Mouse (Mus musculus) embryonic facial prominence, embryonic 15.5 days (tissue): ENCODE data around the gene Ldb2. TPM values are rescaled to one million over a fixed set of nuclear protein-coding genes. Genes with fewer than 3 reads are reported as not detected.

Experiments used
- ATAC-seq: fragments of 200-750 bp; cut with Nextera tagmentation; 2 replicates; pipeline ENCODE4 v1.8.0; 2017; ENCODE audit warnings: low read depth, moderate TSS enrichment; ENCODE audit not compliant: insufficient number of reproducible peaks, low FRiP score, low TSS enrichment
- H3K27ac ChIP-seq: fragments of 300-500 bp; sonication (generic); replicated peaks from 2 replicates; pipeline ENCODE4 v1.5.1; 2015; ENCODE audit warnings: mild to moderate bottlenecking, inconsistent platforms
- H3K27me3 ChIP-seq: fragments of 300-500 bp; sonication (generic); 2 replicates; pipeline ENCODE4 v1.6.1; 2015; ENCODE audit warnings: inconsistent platforms
- H3K36me3 ChIP-seq: fragments of 300-500 bp; sonication (generic); 2 replicates; pipeline ENCODE4 v1.6.1; 2015; ENCODE audit warnings: mild to moderate bottlenecking, inconsistent platforms
- H3K4me1 ChIP-seq: fragments of 300-500 bp; sonication (generic); 2 replicates; pipeline ENCODE4 v1.6.1; 2015; ENCODE audit warnings: inconsistent platforms
- H3K4me2 ChIP-seq: fragments of 300-500 bp; sonication (generic); replicated peaks from 2 replicates; pipeline ENCODE4 v1.6.1; 2015; ENCODE audit warnings: mild to moderate bottlenecking, inconsistent platforms
- H3K4me3 ChIP-seq: fragments of 300-500 bp; sonication (generic); replicated peaks from 2 replicates; pipeline ENCODE4 v1.5.1; 2015; ENCODE audit warnings: mild to moderate bottlenecking, inconsistent platforms
- H3K9ac ChIP-seq: fragments of 300-500 bp; sonication (generic); 2 replicates; pipeline ENCODE4 v1.6.1; 2015; ENCODE audit warnings: inconsistent platforms
- H3K9me3 ChIP-seq: fragments of 300-500 bp; sonication (generic); replicated peaks from 2 replicates; pipeline ENCODE4 v1.6.1; 2016; ENCODE audit warnings: inconsistent platforms
- WGBS: fragments of 180-500 bp; shearing (Covaris S2); methylation state at CpG from one replicate; pipeline ENCODE4 v1.1.7; 2015; 5-methylcytosine and 5-hydroxymethylcytosine counted together
- polyA plus RNA-seq: library from polyadenylated mRNA; unstranded; fragments of >200 nt; fragmentation: Nextera tagmentation; extraction: Ambion mirVana; gene quantifications from 2 replicates; pipeline ENCODE4 v1.2.1, GENCODE M21; 2015

Ldb2 gene
- polyA plus RNA-seq, 1 experiment from 2014 or later: 45.6 TPM

DNA sequence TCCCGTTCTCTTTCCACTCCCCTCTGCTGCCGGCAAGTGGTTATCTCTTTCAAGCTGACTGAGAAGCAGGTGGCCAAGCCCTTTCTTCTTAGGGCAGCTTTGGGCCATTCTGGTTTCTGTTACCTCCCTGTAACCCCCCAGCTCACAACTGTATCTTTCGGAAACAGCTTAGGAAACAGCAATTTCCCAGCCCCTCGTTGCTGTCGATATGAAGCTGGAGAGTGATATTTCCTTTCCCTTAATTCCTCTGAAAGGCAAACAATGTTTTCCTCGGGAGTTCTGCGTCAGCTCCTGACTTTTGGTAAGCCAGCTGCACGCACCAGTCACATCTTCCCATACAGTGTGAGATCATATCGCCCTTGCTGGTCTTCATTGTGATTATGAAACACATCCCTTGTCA is 305.3 kb downstream of the Ldb2 start:
- ATAC-seq: no peak
- H3K9ac ChIP-seq: no peak overlapping the region
- no peaks in the 10 kb centered on the region for H3K36me3 ChIP-seq
- no peaks in the 10 kb centered on the region for H3K9me3 ChIP-seq
- H3K4me3 ChIP-seq: no peak overlapping the region
- no peak overlapping the region for H3K27ac ChIP-seq
- H3K27me3 ChIP-seq: no peaks in the 10 kb centered on the region
- H3K4me2 ChIP-seq: no peak overlapping the region
- 66% methylated on average over 9 of the region's 9 CpGs for WGBS
- no peaks in the 10 kb centered on the region for H3K4me1 ChIP-seq

GRCm38 (mm10) chr5:44491526-44491925 is 308.0 kb downstream of the Ldb2 start:
- Histone ChIP-seq H3K4me1 (no peaks in the 10 kb centered on the region), H3K27me3 (no peaks in the 10 kb centered on the region), H3K9me3 (no peaks in the 10 kb centered on the region), H3K27ac (no peak overlapping the region), H3K4me3 (no peak overlapping the region), H3K9ac (no peak overlapping the region), H3K36me3 (no peaks in the 10 kb centered on the region), H3K4me2 (no peak overlapping the region)
- ATAC-seq: no peak
- WGBS: 92% methylated on average over 1 of the region's 1 CpGs

GRCm38 (mm10) chr5:44490462-44490861 is 309.0 kb downstream of the Ldb2 start:
- H3K4me1 ChIP-seq: no peaks in the 10 kb centered on the region
- no peaks in the 10 kb centered on the region for H3K27me3 ChIP-seq
- H3K36me3 ChIP-seq: no peaks in the 10 kb centered on the region
- no peaks in the 10 kb centered on the region for H3K9me3 ChIP-seq
- H3K9ac ChIP-seq: no peak overlapping the region
- ATAC-seq: no peak
- no peak overlapping the region for H3K4me2 ChIP-seq
- H3K4me3 ChIP-seq: no peak overlapping the region
- H3K27ac ChIP-seq: no peak overlapping the region
- 89% methylated on average over 6 of the region's 6 CpGs for WGBS

DNA sequence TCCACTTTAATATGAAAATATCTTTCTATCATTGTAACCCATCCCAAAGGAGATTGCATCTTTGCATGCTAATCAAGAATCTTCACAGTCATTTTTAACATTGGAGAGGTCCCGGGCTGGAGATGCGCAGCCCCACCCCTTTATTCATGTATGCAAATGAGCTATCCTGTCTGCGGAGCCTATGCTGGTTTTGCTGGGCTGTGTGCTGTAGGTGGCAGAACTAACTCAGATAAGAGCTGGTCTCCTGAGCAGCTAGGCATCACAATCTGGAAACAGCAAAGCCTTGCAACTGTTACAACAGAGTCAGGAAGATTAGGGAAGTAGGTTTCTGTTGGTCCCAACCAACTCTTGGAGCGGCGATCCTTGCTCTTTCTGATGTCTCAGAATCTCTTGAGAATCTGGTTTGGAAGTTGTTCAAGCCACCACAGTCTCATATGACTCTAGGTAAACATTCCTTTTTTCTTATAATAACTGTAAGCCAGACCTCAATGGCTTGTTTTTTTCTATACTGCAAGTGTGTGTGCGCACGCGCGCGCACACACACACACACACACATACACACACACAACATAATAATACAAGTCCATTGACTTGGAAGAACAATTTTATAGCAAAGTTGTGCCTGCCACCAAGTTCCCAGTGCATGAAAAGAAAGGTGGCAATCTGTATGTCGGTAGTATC is 315.9 kb downstream of the Ldb2 start:
- H3K4me3 ChIP-seq: no peak overlapping the region
- peak; percentile 57; the same call in 1 of the 2 replicates for ATAC-seq
- WGBS: 56% methylated on average over 11 of the region's 11 CpGs
- H3K4me2 ChIP-seq: no peak overlapping the region
- H3K9me3 ChIP-seq: no peaks in the 10 kb centered on the region
- no peaks in the 10 kb centered on the region for H3K36me3 ChIP-seq
- no peak overlapping the region for H3K27ac ChIP-seq
- no peaks in the 10 kb centered on the region for H3K4me1 ChIP-seq
- H3K27me3 ChIP-seq: no peaks in the 10 kb centered on the region
- H3K9ac ChIP-seq: no peak overlapping the region

DNA sequence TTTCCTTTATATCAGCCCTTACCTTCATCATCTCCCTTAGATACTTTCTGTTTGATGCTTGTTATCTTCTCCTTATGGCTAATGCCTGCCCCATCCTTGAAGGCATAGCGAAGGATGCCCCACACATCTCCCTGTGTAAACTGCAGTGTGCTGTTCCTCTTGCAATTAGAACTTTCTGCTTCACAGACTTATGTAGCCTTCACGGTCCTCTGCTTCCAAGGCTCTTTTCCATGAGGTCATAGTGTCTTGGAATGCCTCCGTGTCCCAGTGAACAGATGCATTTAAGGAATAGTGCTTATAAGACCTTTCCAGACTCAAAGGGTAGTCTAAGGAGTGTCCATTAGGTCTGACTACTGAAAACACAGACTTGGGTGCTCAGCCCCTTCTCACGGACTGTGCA is 318.1 kb downstream of the Ldb2 start:
- no peak overlapping the region for H3K4me2 ChIP-seq
- ATAC-seq: no peak
- 61% methylated on average over 4 of the region's 4 CpGs for WGBS
- no peak overlapping the region for H3K27ac ChIP-seq
- no peak overlapping the region for H3K9ac ChIP-seq
- no peaks in the 10 kb centered on the region for H3K4me1 ChIP-seq
- no peaks in the 10 kb centered on the region for H3K9me3 ChIP-seq
- H3K36me3 ChIP-seq: no peaks in the 10 kb centered on the region
- H3K27me3 ChIP-seq: no peaks in the 10 kb centered on the region
- H3K4me3 ChIP-seq: no peak overlapping the region

DNA sequence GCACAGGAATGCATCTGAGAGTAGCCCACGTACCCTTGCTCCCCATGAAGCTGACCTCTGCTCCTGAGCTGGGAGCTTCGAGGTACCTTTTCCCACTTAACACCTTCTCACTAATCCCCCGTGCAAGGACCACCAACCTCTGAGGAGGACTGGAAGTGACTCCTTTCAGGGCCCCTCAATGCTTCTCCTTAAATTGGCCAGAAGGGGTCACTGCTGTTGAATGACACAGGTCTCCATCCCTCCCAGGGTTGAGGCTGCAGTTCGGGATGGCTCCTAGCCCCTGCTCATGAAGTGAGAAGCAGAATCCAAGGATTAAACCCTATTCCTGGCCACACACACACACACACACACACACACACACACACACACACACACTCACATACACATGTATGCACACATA is 323.1 kb downstream of the Ldb2 start:
- no peak overlapping the region for H3K9ac ChIP-seq
- H3K4me3 ChIP-seq: no peak overlapping the region
- no peak overlapping the region for H3K4me2 ChIP-seq
- 40% methylated on average over 4 of the region's 4 CpGs for WGBS
- no peaks in the 10 kb centered on the region for H3K4me1 ChIP-seq
- no peaks in the 10 kb centered on the region for H3K9me3 ChIP-seq
- H3K27ac ChIP-seq: no peak overlapping the region
- ATAC-seq: no peak
- H3K27me3 ChIP-seq: no peaks in the 10 kb centered on the region
- 0 out of 2 replicates have a peak, but pooled peaks cover 3% of the 10 kb centered on the region for H3K36me3 ChIP-seq

DNA sequence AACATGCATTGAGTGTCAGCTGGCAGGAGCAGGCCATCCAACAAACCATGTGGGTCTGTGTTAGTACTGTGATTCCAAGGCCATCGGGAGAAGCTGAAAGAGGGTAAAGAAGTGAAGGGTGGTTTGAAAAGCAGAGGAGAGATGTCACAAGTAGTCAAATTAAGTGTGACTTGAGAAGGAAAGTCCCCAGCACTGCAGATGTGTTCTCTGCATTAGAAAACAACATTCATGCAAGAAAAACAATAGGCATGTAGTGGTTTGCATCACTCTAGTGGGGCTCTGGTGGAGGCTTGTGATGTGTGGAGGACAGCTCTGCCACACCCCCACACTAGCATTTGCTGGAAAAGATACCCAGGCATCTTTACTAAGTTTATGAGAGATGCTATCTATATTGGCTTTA is 323.9 kb downstream of the Ldb2 start:
- 72% methylated on average over 1 of the region's 1 CpGs for WGBS
- Histone ChIP-seq H3K9ac (no peak overlapping the region), H3K27me3 (no peaks in the 10 kb centered on the region), H3K4me2 (no peak overlapping the region), H3K4me3 (no peak overlapping the region), H3K4me1 (no peaks in the 10 kb centered on the region), H3K36me3 (0 out of 2 replicates have a peak, but pooled peaks cover 3% of the 10 kb centered on the region), H3K27ac (no peak overlapping the region), H3K9me3 (no peaks in the 10 kb centered on the region)
- ATAC-seq: no peak

- H3K9me3 ChIP-seq: no peaks in the 10 kb centered on the region
- 0 out of 2 replicates have a peak, but pooled peaks cover 3% of the 10 kb centered on the region for H3K36me3 ChIP-seq
- H3K27ac ChIP-seq: no peak overlapping the region
- 75% methylated on average over 10 of the region's 10 CpGs for WGBS
- H3K27me3 ChIP-seq: no peaks in the 10 kb centered on the region
- ATAC-seq: no peak
- H3K9ac ChIP-seq: no peak overlapping the region
- H3K4me1 ChIP-seq: no peaks in the 10 kb centered on the region
- no peak overlapping the region for H3K4me3 ChIP-seq
- H3K4me2 ChIP-seq: no peak overlapping the region
These were observed 325.4 kb downstream of the Ldb2 start for GRCm38 (mm10) chr5:44473857-44474762.

DNA sequence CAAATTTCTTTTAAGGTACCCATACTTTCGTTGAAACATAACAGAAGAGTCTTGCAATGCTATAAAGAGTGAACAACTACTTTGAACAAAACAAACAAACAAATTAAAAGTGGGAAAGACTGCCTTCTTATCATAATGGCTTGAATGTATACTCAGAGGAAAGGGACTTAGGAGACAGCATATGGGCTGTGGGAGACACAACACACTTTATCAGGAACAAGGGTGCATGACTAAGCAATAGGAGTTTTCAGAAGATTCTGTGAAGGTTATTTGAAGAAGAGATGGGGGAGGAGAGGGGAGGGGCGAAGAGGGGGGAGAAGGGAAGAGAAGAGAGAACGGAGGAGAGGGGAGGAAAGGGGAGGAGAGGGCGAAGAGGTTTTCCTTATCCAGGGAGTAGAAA is 334.2 kb downstream of the Ldb2 start:
- H3K4me1 ChIP-seq: no peaks in the 10 kb centered on the region
- no peaks in the 10 kb centered on the region for H3K9me3 ChIP-seq
- no peak overlapping the region for H3K4me3 ChIP-seq
- H3K27ac ChIP-seq: no peak overlapping the region
- H3K4me2 ChIP-seq: no peak overlapping the region
- no peaks in the 10 kb centered on the region for H3K36me3 ChIP-seq
- ATAC-seq: no peak
- WGBS: 75% methylated on average over 4 of the region's 4 CpGs
- no peaks in the 10 kb centered on the region for H3K27me3 ChIP-seq
- H3K9ac ChIP-seq: no peak overlapping the region
